Mouse (Mus musculus) midbrain, embryonic 12.5 days (tissue): ENCODE measurements at regions not wholly inside any gene's neighbourhood (a gene's known extent, or its start where the extent isn't known, plus 50 kb on each side); places are given as distances from the start of the nearest gene placed in this dataset.

ENCODE experiments used
- ATAC-seq: fragments of 200-750 bp; cut with Nextera tagmentation; 2 replicates; pipeline ENCODE4 v1.8.0; 2017; ENCODE audit warnings: low read depth, moderate TSS enrichment, moderate library complexity; ENCODE audit not compliant: low FRiP score
- H3K27ac ChIP-seq: fragments of 300-500 bp; sonication (generic); replicated peaks from 2 replicates; pipeline ENCODE4 v1.5.1; 2016; ENCODE audit warnings: mild to moderate bottlenecking
- H3K27me3 ChIP-seq: fragments of 300-500 bp; sonication (generic); 2 replicates; pipeline ENCODE4 v1.6.1; 2016; ENCODE audit warnings: mild to moderate bottlenecking
- H3K36me3 ChIP-seq: fragments of 300-500 bp; sonication (generic); 2 replicates; pipeline ENCODE4 v1.6.1; 2016
- H3K4me1 ChIP-seq: fragments of 300-500 bp; sonication (generic); 2 replicates; pipeline ENCODE4 v1.6.1; 2016
- H3K4me2 ChIP-seq: fragments of 300-500 bp; sonication (generic); replicated peaks from 2 replicates; pipeline ENCODE4 v1.6.1; 2016; ENCODE audit warnings: mild to moderate bottlenecking, moderate library complexity
- H3K4me3 ChIP-seq: fragments of 300-500 bp; sonication (generic); 2 replicates; pipeline ENCODE4 v1.5.1; 2016; ENCODE audit warnings: mild to moderate bottlenecking
- H3K9ac ChIP-seq: fragments of 300-500 bp; sonication (generic); replicated peaks from 2 replicates; pipeline ENCODE4 v1.6.1; 2016; ENCODE audit warnings: mild to moderate bottlenecking, moderate library complexity
- H3K9me3 ChIP-seq: fragments of 300-500 bp; sonication (generic); 2 replicates; pipeline ENCODE4 v1.6.1; 2016; ENCODE audit warnings: mild to moderate bottlenecking
- WGBS: fragments of 180-500 bp; shearing (Covaris S2); methylation state at CpG from one replicate; pipeline ENCODE4 v1.1.7; 2016; 5-methylcytosine and 5-hydroxymethylcytosine counted together

GRCm38 (mm10) chr19:53453317-53453947, 63.1 kb upstream of the Smndc1 start:
- H3K27ac ChIP-seq = no peak overlapping the region
- H3K4me3 ChIP-seq = no peak overlapping the region
- no peak overlapping the region for H3K4me2 ChIP-seq
- H3K27me3 ChIP-seq = 0 out of 2 replicates have a peak, but pooled peaks cover 6% of the 10 kb centered on the region
- 0 out of 2 replicates have a peak, but pooled peaks have one; percentile 38 for ATAC-seq
- H3K9ac ChIP-seq = no peak overlapping the region
- no peaks in the 10 kb centered on the region for H3K9me3 ChIP-seq
- no peaks in the 10 kb centered on the region for H3K36me3 ChIP-seq
- 70% methylated on average over 13 of the region's 13 CpGs for WGBS
- H3K4me1 ChIP-seq = peaks cover 10% of the 10 kb centered on the region

GRCm38 (mm10) chr19:53452360-53452759, 62.0 kb upstream of the Smndc1 start:
- no peak for ATAC-seq
- 76% methylated on average over 3 of the region's 3 CpGs for WGBS
- H3K4me1 ChIP-seq = peaks cover 10% of the 10 kb centered on the region
- no peak overlapping the region for H3K4me3 ChIP-seq
- H3K27me3 ChIP-seq = 0 out of 2 replicates have a peak, but pooled peaks cover 2% of the 10 kb centered on the region
- H3K27ac ChIP-seq = no peak overlapping the region
- no peak overlapping the region for H3K9ac ChIP-seq
- H3K36me3 ChIP-seq = no peaks in the 10 kb centered on the region
- H3K9me3 ChIP-seq = no peaks in the 10 kb centered on the region
- H3K4me2 ChIP-seq = no peak overlapping the region

- no peak for ATAC-seq
- Histone ChIP-seq H3K36me3 (no peaks in the 10 kb centered on the region), H3K4me3 (no peak overlapping the region), H3K4me2 (no peak overlapping the region), H3K4me1 (peaks cover 10% of the 10 kb centered on the region), H3K9me3 (no peaks in the 10 kb centered on the region), H3K27ac (no peak overlapping the region), H3K9ac (no peak overlapping the region), H3K27me3 (0 out of 2 replicates have a peak, but pooled peaks cover 6% of the 10 kb centered on the region)
- WGBS = 79% methylated on average over 13 of the region's 13 CpGs
Measured at GRCm38 (mm10) chr19:53451388-53451922, 61.1 kb upstream of the Smndc1 start.

- no peaks in the 10 kb centered on the region for H3K9me3 ChIP-seq
- 0 out of 2 replicates have a peak, but pooled peaks cover 6% of the 10 kb centered on the region for H3K27me3 ChIP-seq
- H3K9ac ChIP-seq = no peak overlapping the region
- H3K4me3 ChIP-seq = no peak overlapping the region
- peaks cover 10% of the 10 kb centered on the region for H3K4me1 ChIP-seq
- no peaks in the 10 kb centered on the region for H3K36me3 ChIP-seq
- ATAC-seq = no peak
- no peak overlapping the region for H3K27ac ChIP-seq
- no peak overlapping the region for H3K4me2 ChIP-seq
- 83% methylated on average over 16 of the region's 17 CpGs for WGBS
Measured at GRCm38 (mm10) chr19:53450624-53451387, 60.4 kb upstream of the Smndc1 start.

- H3K4me1 ChIP-seq = peaks cover 10% of the 10 kb centered on the region
- no peak overlapping the region for H3K4me3 ChIP-seq
- H3K27me3 ChIP-seq = peaks cover 16% of the 10 kb centered on the region
- H3K9ac ChIP-seq = no peak overlapping the region
- H3K9me3 ChIP-seq = no peaks in the 10 kb centered on the region
- WGBS = 83% methylated on average over 17 of the region's 17 CpGs
- H3K36me3 ChIP-seq = no peaks in the 10 kb centered on the region
- no peak overlapping the region for H3K4me2 ChIP-seq
- no peak overlapping the region for H3K27ac ChIP-seq
- no peak for ATAC-seq
Measured at GRCm38 (mm10) chr19:53449137-53449783, 58.9 kb upstream of the Smndc1 start.

GRCm38 (mm10) chr19:53448206-53448605, 57.8 kb upstream of the Smndc1 start:
- 82% methylated on average over 10 of the region's 10 CpGs for WGBS
- H3K27me3 ChIP-seq = peaks cover 16% of the 10 kb centered on the region

GRCm38 (mm10) chr19:53447754-53448153, 57.4 kb upstream of the Smndc1 start:
- no peak for ATAC-seq
- WGBS = 70% methylated on average over 6 of the region's 6 CpGs
- no peak overlapping the region for H3K4me3 ChIP-seq
- peaks cover 3% of the 10 kb centered on the region; the same call in 1 of the 2 replicates for H3K4me1 ChIP-seq
- H3K27me3 ChIP-seq = peaks cover 16% of the 10 kb centered on the region
- H3K36me3 ChIP-seq = no peaks in the 10 kb centered on the region
- H3K9ac ChIP-seq = no peak overlapping the region
- no peak overlapping the region for H3K27ac ChIP-seq
- no peak overlapping the region for H3K4me2 ChIP-seq
- H3K9me3 ChIP-seq = no peaks in the 10 kb centered on the region

More at GRCm38 (mm10) chr19:53448206-53448605, 57.8 kb upstream of the Smndc1 start:
- Histone ChIP-seq H3K4me3 (no peak overlapping the region), H3K36me3 (no peaks in the 10 kb centered on the region), H3K4me2 (no peak overlapping the region), H3K27ac (no peak overlapping the region), H3K4me1 (peaks cover 3% of the 10 kb centered on the region; the same call in 1 of the 2 replicates), H3K9me3 (no peaks in the 10 kb centered on the region), H3K9ac (no peak overlapping the region)
- no peak for ATAC-seq

GRCm38 (mm10) chr19:53446216-53446615, 55.8 kb upstream of the Smndc1 start:
- no peak for ATAC-seq
- H3K4me3 ChIP-seq = no peak overlapping the region
- WGBS = 76% methylated on average over 5 of the region's 5 CpGs
- peaks cover 16% of the 10 kb centered on the region for H3K27me3 ChIP-seq
- no peak overlapping the region for H3K4me2 ChIP-seq
- no peak overlapping the region for H3K9ac ChIP-seq
- H3K9me3 ChIP-seq = no peaks in the 10 kb centered on the region
- H3K36me3 ChIP-seq = no peaks in the 10 kb centered on the region
- peaks cover 3% of the 10 kb centered on the region; the same call in 1 of the 2 replicates for H3K4me1 ChIP-seq
- no peak overlapping the region for H3K27ac ChIP-seq

- H3K4me2 ChIP-seq = no peak overlapping the region
- no peak overlapping the region for H3K4me3 ChIP-seq
- no peak for ATAC-seq
- H3K27ac ChIP-seq = no peak overlapping the region
- no peaks in the 10 kb centered on the region for H3K36me3 ChIP-seq
- no peak overlapping the region for H3K9ac ChIP-seq
- 51% methylated on average over 5 of the region's 5 CpGs for WGBS
- H3K4me1 ChIP-seq = peaks cover 11% of the 10 kb centered on the region
- peaks cover 16% of the 10 kb centered on the region for H3K27me3 ChIP-seq
- no peaks in the 10 kb centered on the region for H3K9me3 ChIP-seq
Measured at GRCm38 (mm10) chr19:53444646-53445045, 54.3 kb upstream of the Smndc1 start.

GRCm38 (mm10) chr19:53442756-53443654, 52.6 kb upstream of the Smndc1 start:
- H3K4me2 ChIP-seq = no peak overlapping the region
- no peak overlapping the region for H3K27ac ChIP-seq
- H3K4me1 ChIP-seq = peaks cover 8% of the 10 kb centered on the region
- no peak overlapping the region for H3K9ac ChIP-seq
- no peak overlapping the region for H3K4me3 ChIP-seq
- peaks cover 16% of the 10 kb centered on the region for H3K27me3 ChIP-seq
- 89% methylated on average over 22 of the region's 22 CpGs for WGBS
- ATAC-seq = no peak
- no peaks in the 10 kb centered on the region for H3K9me3 ChIP-seq
- no peaks in the 10 kb centered on the region for H3K36me3 ChIP-seq

- Histone ChIP-seq H3K9ac (no peak overlapping the region), H3K36me3 (no peaks in the 10 kb centered on the region), H3K4me1 (peaks cover 8% of the 10 kb centered on the region), H3K27ac (no peak overlapping the region), H3K9me3 (no peaks in the 10 kb centered on the region), H3K4me3 (no peak overlapping the region), H3K27me3 (peaks cover 12% of the 10 kb centered on the region), H3K4me2 (no peak overlapping the region)
- ATAC-seq = no peak
- WGBS = 94% methylated on average over 4 of the region's 4 CpGs
Measured at GRCm38 (mm10) chr19:53442132-53442610, 51.8 kb upstream of the Smndc1 start.
